Mouse (Mus musculus) v-Abl transformed pro-B cells (cell line): ENCODE results near the gene Foxd1.

Experiments
- in situ Hi-C, 2 experiments: fragments of 400-800 bp; cut with MboI; formaldehyde crosslinking; loops; one replicate each; pipeline ENCODE4 v1.15.1; 2025; ENCODE audit not compliant: unreplicated experiment in 2 of 2

The Foxd1 gene

DNA sequence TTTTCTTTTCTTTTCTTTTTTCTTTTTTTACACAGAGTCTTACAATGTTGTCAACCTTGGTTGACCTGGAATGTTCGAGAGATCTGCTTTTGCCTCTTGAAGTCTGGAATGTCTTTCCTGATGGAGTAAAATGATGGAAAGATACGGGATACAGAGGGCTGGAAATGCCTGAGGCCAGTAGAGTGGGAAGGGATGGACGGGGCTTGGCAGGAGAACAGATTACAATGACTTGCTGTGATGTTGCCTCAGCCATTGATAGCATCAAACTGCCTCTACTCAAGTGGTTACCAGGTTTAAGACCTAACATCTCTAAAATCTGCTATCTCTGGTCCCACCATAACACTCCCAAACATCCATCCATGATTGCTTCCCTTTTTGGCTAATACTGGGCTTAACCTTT, 20.9 kb downstream of the Foxd1 start:
- in situ Hi-C loops, result no loop called here

DNA sequence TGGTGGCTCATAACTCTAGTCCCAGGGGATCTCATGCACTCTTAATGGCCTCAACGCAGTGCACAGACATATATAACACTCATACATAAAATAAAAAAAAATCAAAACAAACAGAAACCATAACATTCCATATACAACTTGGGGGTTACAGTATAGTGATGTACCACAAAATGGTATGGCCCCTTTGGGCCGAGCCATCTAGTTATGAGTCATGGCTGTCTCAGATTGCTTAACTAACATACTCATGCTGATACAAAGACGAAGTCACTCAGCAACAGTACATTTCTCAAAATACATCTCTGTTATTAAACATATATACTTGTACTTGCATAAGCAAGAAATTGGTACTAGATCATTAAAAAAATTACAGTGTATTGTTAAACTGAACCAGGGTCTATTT, 23.7 kb downstream of the Foxd1 start:
- in situ Hi-C loops, result no loop called here

GRCm38 (mm10) chr13:98382751-98383150, 28.7 kb downstream of the Foxd1 start:
- in situ Hi-C loops, result no loop called here

GRCm38 (mm10) chr13:98383911-98384498, 30.0 kb downstream of the Foxd1 start:
- in situ Hi-C loops, result no loop called here

GRCm38 (mm10) chr13:98385877-98386276, 31.8 kb downstream of the Foxd1 start:
- in situ Hi-C loops, result no loop called here

GRCm38 (mm10) chr13:98389092-98389491, 35.0 kb downstream of the Foxd1 start:
- in situ Hi-C loops, result no loop called here

- in situ Hi-C loops, result no loop called here
Observed at GRCm38 (mm10) chr13:98390363-98390762, 36.3 kb downstream of the Foxd1 start.

GRCm38 (mm10) chr13:98390771-98391634, 37.0 kb downstream of the Foxd1 start:
- in situ Hi-C loops, result no loop called here

GRCm38 (mm10) chr13:98391635-98391990, 37.6 kb downstream of the Foxd1 start:
- in situ Hi-C loops, result no loop called here

- in situ Hi-C loops, result no loop called here
Observed at GRCm38 (mm10) chr13:98392031-98392430, 38.0 kb downstream of the Foxd1 start.

DNA sequence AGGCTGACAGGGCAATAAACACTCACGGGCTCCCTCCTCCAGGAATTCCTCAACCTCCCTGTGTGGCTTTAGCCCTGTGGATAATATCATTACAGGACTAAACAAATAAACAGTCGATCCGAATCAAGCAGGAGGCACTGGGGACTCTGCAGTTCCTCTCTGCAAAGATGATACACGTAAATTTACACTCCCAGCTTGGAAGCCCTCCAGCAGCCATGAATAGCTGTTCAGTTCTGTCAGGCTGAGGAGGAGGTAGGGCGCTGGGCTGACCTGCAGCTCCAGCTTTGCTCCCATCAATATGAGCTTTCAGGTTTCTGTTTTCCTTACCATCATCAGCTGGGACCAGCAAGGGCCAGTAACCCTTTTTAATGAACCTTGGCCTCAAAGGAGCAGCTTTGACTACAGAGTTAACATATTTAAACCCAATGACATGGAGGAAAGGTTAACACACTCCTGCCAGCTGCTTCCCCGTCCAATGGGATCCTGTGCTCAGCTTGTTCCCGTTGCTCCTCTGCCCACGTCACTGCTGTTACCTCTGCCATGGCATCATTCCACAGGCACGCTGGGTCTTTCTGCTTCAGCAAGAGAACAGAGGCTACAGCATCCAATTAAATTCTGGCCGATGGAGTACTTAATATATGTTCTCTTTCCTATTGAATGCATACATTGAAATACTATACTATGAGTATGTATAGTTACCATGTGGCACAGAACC, 39.5 kb downstream of the Foxd1 start:
- in situ Hi-C loops, result no loop called here
